Mouse (Mus musculus): ENCODE data around the gene Plekhg6.

Gene Plekhg6

GRCm38 (mm10) chr6:125353655-125354054 is 26.9 kb downstream of the Plekhg6 start:
- DNase-seq (ENCODE audit: low spot score) = no peak

GRCm38 (mm10) chr6:125353221-125353620 is 27.4 kb downstream of the Plekhg6 start:
- DNase-seq (ENCODE audit: low spot score) = no peak

DNA sequence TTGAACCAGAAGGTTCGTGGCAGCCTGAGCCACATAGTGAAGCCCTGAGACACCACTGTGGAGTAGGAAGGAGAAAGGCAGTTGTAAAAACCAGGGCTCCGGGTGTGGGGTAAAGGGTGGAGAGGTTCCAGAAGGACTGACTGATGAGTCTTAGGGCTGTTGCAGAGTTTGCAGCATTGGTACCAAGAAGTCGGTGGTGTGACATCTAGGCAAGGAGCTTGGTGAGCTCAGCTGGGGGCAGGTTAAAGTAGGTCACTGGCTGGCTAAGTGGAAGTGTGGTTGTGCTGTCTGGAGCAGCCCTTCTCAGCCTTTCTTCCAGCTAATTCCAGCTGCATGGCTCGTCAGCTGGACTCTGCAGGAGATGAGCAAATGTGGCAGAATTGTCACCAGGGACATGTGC is 27.8 kb downstream of the Plekhg6 start:
- no peak for DNase-seq (ENCODE audit: low spot score)

GRCm38 (mm10) chr6:125352046-125352384 is 28.6 kb downstream of the Plekhg6 start:
- DNase-seq (ENCODE audit: low spot score) = no peak

DNA sequence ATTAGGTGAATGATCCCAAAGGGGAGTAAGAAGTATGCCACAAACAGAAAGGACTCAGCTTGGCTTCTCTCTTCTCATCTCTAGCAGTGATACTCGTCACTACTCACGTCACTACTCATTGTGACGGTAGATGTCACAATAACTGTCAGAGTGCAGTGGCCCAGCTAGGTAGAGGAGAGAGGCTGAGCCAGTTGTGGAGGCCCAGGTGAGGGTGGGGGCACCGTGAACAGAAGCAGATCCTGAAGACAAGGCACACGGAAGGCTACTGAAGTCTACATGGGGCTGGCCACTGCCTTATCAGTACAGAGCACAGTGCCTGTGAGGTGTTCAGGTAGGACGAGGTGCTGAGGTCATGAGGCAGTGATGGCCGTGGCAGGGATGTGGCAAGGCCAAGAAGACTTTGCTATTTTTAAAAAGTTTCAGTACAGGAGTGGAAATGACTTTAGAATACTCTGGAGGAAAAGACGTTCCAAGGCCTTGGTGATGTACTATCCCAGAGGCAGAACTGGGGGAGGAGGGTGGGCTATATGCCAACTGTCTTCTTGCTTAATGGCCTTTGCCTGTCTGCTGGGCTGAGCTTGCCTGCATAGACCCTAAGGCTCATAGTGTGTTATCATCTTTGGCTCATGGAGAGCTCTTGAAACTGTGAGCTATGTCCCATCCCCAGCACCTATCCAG is 29.1 kb downstream of the Plekhg6 start:
- no peak for DNase-seq (ENCODE audit: low spot score)

DNA sequence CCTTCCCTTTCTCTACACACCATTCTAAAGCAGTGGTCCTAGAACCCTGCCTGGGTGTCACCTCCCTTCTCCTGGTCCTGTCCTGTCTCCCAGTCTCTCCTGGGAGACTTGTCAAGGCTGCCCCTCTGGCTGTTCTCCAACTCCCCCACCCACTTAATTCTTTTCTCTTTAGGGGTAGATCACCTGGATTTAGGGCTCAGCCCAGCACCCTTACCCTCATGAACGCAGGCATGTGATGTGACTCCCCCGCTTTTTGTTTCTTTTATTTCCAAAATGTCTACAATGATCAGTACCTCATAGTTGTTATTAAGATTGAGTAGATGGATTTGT is 29.6 kb downstream of the Plekhg6 start:
- DNase-seq (ENCODE audit: low spot score) = no peak

GRCm38 (mm10) chr6:125350231-125350994 is 30.2 kb downstream of the Plekhg6 start:
- DNase-seq (ENCODE audit: low spot score) = no peak

GRCm38 (mm10) chr6:125349575-125350230 is 30.9 kb downstream of the Plekhg6 start:
- no peak for DNase-seq (ENCODE audit: low spot score)

GRCm38 (mm10) chr6:125348721-125349574 is 31.6 kb downstream of the Plekhg6 start, which contains the start of gene Tnfrsf1a:
TSS of gene Tnfrsf1a (plus strand) at chr6:125349362.
- no peak for DNase-seq (ENCODE audit: low spot score)

DNA sequence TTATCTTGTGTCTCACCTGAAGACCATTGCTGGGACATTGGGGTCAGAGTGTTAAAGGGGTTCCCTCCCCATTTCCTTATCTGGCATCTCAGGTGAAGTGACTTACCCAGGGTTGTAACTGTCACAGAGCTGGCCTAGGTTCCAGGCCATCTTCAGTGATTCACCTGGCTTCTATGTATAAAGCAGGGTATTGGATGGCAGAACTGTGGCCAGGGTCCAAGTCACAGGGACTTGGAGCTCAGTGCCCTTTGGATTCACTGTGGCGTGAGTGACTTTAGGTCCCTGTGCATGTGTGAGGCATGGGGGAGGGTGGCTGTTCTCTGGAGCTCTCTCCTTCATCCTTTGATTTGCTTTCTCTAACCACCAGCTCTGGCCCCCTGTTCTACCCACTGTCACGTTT is 34.6 kb downstream of the Plekhg6 start:
- DNase-seq (ENCODE audit: low spot score) = no peak

- no peak for DNase-seq (ENCODE audit: low spot score)
Measured at GRCm38 (mm10) chr6:125345625-125346024, 35.0 kb downstream of the Plekhg6 start.

- DNase-seq (ENCODE audit: low spot score) = no peak
Measured at GRCm38 (mm10) chr6:125344866-125345265, 35.7 kb downstream of the Plekhg6 start.

GRCm38 (mm10) chr6:125344084-125344483 is 36.5 kb downstream of the Plekhg6 start:
- DNase-seq (ENCODE audit: low spot score) = no peak

- DNase-seq (ENCODE audit: low spot score) = no peak
Measured at GRCm38 (mm10) chr6:125342198-125342597, 38.4 kb downstream of the Plekhg6 start.

DNA sequence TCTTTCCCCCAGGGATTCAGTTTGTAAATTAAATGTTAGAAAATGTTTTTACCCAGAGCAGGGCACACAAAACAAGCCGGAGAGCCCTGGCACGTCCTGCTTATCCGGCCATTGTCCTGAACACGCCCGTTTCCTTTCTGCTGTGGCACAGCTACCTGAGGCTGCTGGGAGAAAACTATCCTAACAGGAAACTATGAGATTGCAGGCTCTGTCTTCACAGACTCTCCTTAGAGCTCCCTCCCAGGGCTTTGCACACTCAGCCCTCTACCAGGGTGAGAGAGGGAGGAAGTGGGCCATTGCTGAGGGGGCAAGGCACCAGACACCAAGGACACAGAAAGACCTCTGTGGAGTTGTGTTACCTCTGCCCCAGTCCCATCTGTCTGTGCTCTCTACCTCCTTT is 40.3 kb downstream of the Plekhg6 start:
- DNase-seq (ENCODE audit: low spot score) = no peak

DNA sequence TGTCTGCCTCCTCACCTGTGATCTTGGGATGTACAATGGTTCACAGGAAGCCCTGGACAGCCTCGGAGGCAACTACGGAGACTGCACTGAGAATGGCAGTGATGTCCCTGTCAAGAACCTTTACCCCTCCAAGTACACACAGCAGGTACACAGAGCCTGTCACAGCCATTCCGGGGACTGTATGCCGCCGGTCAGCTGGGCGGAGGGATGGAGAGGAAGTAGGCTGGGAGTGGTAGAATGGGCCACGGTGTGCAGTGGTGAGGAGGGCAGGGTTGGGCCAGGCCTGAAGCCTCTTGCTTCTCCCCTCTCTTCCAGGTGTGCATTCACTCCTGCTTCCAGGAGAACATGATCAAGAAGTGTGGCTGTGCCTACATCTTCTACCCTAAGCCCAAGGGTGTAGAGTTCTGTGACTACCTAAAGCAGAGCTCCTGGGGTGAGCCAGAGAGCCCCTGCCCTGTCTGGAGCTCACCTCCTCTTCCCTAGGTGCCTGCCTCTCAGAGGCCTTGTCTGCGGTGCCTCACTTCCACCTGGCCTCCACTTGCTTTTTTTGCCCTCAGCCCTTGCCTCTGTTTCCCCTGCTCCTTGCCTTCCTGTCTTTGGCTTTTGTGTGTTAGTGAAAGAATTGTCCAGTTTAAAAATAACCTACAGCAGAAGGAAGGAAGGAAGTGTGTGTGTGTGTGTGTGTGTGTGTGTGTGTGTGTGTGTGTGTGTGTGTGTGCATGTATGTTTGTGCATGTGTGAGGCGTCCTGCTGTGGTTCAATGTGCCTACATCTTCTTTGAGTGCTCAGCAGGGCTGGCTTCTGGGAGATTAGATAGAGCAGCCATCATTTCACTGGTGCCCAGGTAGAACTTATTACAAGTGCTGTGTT is 41.6 kb downstream of the Plekhg6 start:
- DNase-seq (ENCODE audit: low spot score) = no peak

DNA sequence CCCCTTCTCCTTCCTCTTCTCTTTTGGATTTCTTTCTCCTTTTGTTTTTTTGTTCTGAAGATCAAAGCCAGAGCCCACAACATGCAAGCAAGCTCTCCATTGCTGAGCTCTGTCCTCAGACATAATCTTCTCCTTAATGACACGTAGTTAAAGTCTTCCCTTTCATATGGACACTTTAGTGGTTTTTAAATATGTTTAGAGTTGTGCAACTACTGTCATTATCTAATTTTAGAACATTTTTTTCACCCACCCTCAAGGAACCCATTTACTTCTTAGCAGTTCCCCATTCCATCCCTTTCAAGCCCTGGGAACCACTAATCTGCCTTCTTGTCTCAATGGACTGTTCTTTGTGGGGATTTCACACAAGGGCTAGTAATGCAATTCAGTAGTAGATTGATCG is 46.2 kb downstream of the Plekhg6 start:
- no peak for DNase-seq (ENCODE audit: low spot score)

- DNase-seq (ENCODE audit: low spot score) = no peak
Measured at GRCm38 (mm10) chr6:125333112-125333899, 47.3 kb downstream of the Plekhg6 start.

GRCm38 (mm10) chr6:125330626-125331326 is 49.8 kb downstream of the Plekhg6 start:
- DNase-seq (ENCODE audit: low spot score) = peak; percentile 82

DNA sequence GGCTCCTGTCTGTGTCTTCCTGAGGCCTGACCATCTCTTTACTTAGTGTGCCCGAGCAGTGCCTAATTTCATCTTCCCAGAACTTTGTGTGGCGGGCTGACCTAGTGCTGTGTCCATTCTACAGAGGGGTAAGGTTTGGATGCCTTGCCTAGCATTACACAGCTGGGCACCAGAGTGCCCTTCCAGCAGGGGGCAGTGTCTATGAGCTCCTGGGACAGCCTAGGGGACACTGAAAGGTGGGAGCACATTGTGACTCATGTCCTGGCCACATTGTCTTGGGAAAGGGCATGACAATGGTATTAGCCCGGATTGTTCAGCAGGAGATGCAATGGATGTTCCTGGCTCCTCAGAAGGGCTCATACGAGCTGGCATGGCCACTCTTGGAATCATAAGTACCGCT is 52.4 kb downstream of the Plekhg6 start:
- no peak for DNase-seq (ENCODE audit: low spot score)

All from ovary, postnatal 14 days (tissue).